Mouse (Mus musculus) ES-E14 (cell line): Measurements from ENCODE around the gene Cyp2w1. TPM values are rescaled to one million over a fixed set of nuclear protein-coding genes. Genes with fewer than 3 reads are reported as not detected.

Source experiments
- DNase-seq: peaks from one replicate; pipeline ENCODE4 v3.0.0-alpha.2; 2013; ENCODE audit warnings: low read depth, low spot score
- H3K27ac ChIP-seq: 2 replicates; pipeline ENCODE4 v1.5.1; 2012; ENCODE audit warnings: low read depth, mild to moderate bottlenecking, low read length, moderate library complexity, mixed read lengths; ENCODE audit not compliant: poor library complexity, insufficient read depth, severe bottlenecking
- H3K36me3 ChIP-seq: 2 replicates; pipeline ENCODE4 v1.6.1; 2012; ENCODE audit warnings: mild to moderate bottlenecking, low read length, moderate library complexity, mixed read lengths; ENCODE audit not compliant: control insufficient read depth, poor library complexity, insufficient read depth, severe bottlenecking
- H3K4me1 ChIP-seq, 2 experiments: fragments of 150-350 bp in 1 of 2; sonication (generic) in 1 of 2; 2 replicates each; pipeline ENCODE4 v1.6.1; 2012; ENCODE audit warnings: low read length in 2 of 2, mild to moderate bottlenecking in 1 of 2, mixed read lengths in 1 of 2; ENCODE audit not compliant: control insufficient read depth in 2 of 2, insufficient read depth in 2 of 2, poor library complexity in 1 of 2
- H3K4me3 ChIP-seq, 2 experiments: fragments of 150-350 bp in 1 of 2; sonication (generic) in 1 of 2; 2 replicates each; pipeline ENCODE4 v1.5.1; 2012; ENCODE audit warnings: low read length in 2 of 2, low read depth in 1 of 2, mild to moderate bottlenecking in 1 of 2, mixed read lengths in 1 of 2; ENCODE audit not compliant: insufficient read depth in 1 of 2, poor library complexity in 1 of 2, severe bottlenecking in 1 of 2
- H3K9ac ChIP-seq: 2 replicates; pipeline ENCODE4 v1.6.1; 2012; ENCODE audit warnings: low read depth, mild to moderate bottlenecking, low read length, mixed read lengths; ENCODE audit not compliant: poor library complexity, insufficient read depth, severe bottlenecking
- H3K9me3 ChIP-seq: fragments of 150-350 bp; sonication (generic); 2 replicates; pipeline ENCODE4 v1.6.1; 2012; ENCODE audit warnings: low read depth, mild to moderate bottlenecking, low read length; ENCODE audit not compliant: control insufficient read depth, insufficient read depth
- CHD2 ChIP-seq: IDR thresholded peaks from 2 replicates; pipeline ENCODE4 v1.6.1; 2014; ENCODE audit warnings: mild to moderate bottlenecking, low read depth, low read length, inconsistent platforms
- HCFC1 ChIP-seq: IDR thresholded peaks from 2 replicates; pipeline ENCODE4 v1.6.1; 2012; ENCODE audit warnings: low read length, inconsistent platforms, borderline replicate concordance; ENCODE audit not compliant: insufficient read depth
- MAFK ChIP-seq: IDR thresholded peaks from 2 replicates; pipeline ENCODE4 v1.6.1; 2014; ENCODE audit warnings: mild to moderate bottlenecking, low read depth, low read length, inconsistent platforms; ENCODE audit not compliant: insufficient read depth
- ZC3H11A ChIP-seq: IDR thresholded peaks from 2 replicates; pipeline ENCODE4 v1.6.1; 2012; ENCODE audit warnings: low read depth, mild to moderate bottlenecking, inconsistent platforms, low read length, borderline replicate concordance
- ZNF384 ChIP-seq: IDR thresholded peaks from 2 replicates; pipeline ENCODE4 v1.6.1; 2012; ENCODE audit warnings: low read depth, low read length, inconsistent platforms
- in situ Hi-C, 2 experiments: fragments of 600-800 bp; cut with MboI; formaldehyde crosslinking; loops; one replicate each; pipeline ENCODE4 v1.15.1; 2025; ENCODE audit warnings: low sequenced_read_pairs in 2 of 2, inconsistent platforms in 1 of 2; ENCODE audit not compliant: unreplicated experiment in 2 of 2
- total RNA-seq: library from RNA; depleted of rRNA; stranded (reverse); fragments of 300-350 nt; gene quantifications from 2 replicates; pipeline ENCODE4 v1.2.3, GENCODE M21; 2012

The Cyp2w1 gene
- total RNA-seq, 1 experiment = not detected

DNA sequence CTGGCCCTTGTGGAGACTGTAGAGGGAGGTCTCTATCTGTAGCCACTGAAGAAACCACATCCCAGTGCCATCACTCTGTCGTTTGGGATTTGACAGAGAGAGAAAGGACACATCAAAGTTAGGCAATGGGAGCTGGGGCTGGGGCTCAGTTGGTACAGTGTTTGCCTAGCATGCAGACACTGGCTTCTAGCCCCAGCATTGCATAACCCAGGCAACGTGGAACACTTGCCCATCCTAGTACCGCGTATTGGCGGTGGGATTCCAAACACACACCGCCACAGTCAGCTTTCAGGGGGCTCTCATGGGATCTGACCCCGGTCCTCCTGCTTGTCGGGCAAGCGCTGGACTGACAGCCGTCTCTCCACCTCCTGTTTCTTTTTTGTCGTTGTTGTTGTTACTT lies 14.1 kb downstream of the Cyp2w1 start:
- peak overlapping the region in 1 of 2 experiments; percentile 18; a peak in 2 of 4 replicates for H3K4me3 ChIP-seq

GRCm38 (mm10) chr5:139367884-139368458 lies 15.6 kb downstream of the Cyp2w1 start:
- Histone ChIP-seq H3K9ac (no peak overlapping the region), H3K36me3 (peaks cover 4% of the 10 kb centered on the region; the same call in 1 of the 2 replicates), H3K4me1 (peaks cover 4 to 36% of the 10 kb centered on the region in 2 experiments; a peak in 3 of 4 replicates), H3K4me3 (no peak overlapping the region), H3K9me3 (no peaks in the 10 kb centered on the region), H3K27ac (no peak overlapping the region)
- TF ChIP-seq ZC3H11A (no peak), HCFC1 (no peak), ZNF384 (no peak), CHD2 (no peak), MAFK (no peak)
- in situ Hi-C loops = no loop called here
- DNase-seq = no peak

More for the DNA sequence above, 14.1 kb downstream of the Cyp2w1 start:
- Histone ChIP-seq H3K9me3 (no peaks in the 10 kb centered on the region), H3K9ac (no peak overlapping the region), H3K36me3 (peaks cover 4% of the 10 kb centered on the region; the same call in 1 of the 2 replicates), H3K4me1 (peaks cover 2 to 32% of the 10 kb centered on the region in 2 experiments; a peak in 3 of 4 replicates), H3K27ac (no peak overlapping the region)
- DNase-seq = no peak
- TF ChIP-seq CHD2 = no peak
- TF ChIP-seq HCFC1 = no peak
- no peak for TF ChIP-seq MAFK
- no peak for TF ChIP-seq ZNF384
- no peak for TF ChIP-seq ZC3H11A
- in situ Hi-C loops = no loop called here

DNA sequence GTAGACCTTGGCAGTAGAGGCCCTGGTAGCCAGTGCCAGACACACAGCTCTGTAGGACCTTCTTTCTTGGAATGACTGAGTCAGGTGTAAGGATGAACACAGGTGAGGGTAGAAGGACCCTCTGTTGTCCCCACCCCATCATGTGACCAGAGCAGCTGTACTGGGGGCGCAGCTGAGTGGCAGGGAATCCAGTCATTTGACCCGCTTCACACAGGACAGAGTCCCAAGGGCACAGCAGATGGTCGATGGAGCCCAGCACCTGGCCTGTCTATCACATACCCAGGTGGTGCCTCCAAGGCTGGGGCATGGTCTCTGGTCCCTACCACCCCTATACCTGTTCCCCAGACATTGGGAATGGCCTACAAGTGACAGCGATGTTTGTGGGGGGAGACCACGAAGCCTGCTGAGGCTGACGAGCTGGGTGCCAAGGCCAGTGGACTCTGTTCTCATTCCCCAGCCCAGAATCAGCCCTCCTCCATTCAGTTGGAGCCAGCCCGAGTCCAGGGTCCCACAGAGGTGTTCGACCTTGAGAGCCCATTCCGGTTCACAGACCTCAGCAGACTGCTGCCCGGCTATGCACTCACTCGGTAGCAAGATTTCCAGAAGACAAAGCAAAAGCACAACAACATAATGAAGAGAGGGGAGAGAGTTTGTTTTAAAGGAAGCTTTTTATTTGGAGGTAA lies 16.4 kb downstream of the Cyp2w1 start:
- Histone ChIP-seq H3K4me1 (peaks cover 4 to 36% of the 10 kb centered on the region in 2 experiments; a peak in 3 of 4 replicates), H3K4me3 (no peak overlapping the region), H3K9ac (no peak overlapping the region), H3K9me3 (no peaks in the 10 kb centered on the region), H3K27ac (no peak overlapping the region), H3K36me3 (peaks cover 2% of the 10 kb centered on the region; the same call in 1 of the 2 replicates)
- in situ Hi-C loops = no loop called here
- DNase-seq = no peak
- TF ChIP-seq ZC3H11A = no peak
- TF ChIP-seq MAFK = no peak
- TF ChIP-seq CHD2 = no peak
- TF ChIP-seq HCFC1 = no peak
- TF ChIP-seq ZNF384 = no peak

DNA sequence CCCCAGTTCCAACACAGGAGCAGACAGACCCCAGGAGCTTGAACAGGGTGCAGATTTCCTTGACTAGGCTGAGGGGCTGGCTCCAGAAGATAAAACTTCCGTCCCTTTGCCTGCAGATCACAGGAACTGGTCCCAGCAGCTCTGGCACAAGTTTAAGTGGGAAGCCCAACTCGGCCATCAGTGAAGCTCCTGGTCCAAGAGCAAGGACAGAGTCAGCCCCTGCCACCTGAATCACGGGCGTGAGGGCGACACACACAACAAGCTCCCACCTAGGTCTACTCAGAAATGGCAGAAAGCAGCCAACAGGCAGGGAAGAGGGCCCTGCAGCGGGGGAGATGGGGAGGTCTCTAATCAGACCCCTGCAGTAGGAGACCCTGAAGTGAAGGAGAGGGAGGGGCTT lies 17.9 kb downstream of the Cyp2w1 start:
- no peak for TF ChIP-seq ZNF384
- TF ChIP-seq HCFC1 = no peak
- TF ChIP-seq MAFK = no peak
- no peak for TF ChIP-seq ZC3H11A
- no peak for TF ChIP-seq CHD2
- no peaks in the 10 kb centered on the region for H3K36me3 ChIP-seq
- DNase-seq = no peak
- no peak overlapping the region for H3K9ac ChIP-seq
- H3K27ac ChIP-seq = no peak overlapping the region
- H3K9me3 ChIP-seq = no peaks in the 10 kb centered on the region
- no peak overlapping the region for H3K4me3 ChIP-seq
- H3K4me1 ChIP-seq = peaks cover 2 to 31% of the 10 kb centered on the region in 2 experiments; a peak in 3 of 4 replicates
- in situ Hi-C loops = no loop called here
